Comparison of ENCODE assay signal across 8 mouse cellular contexts in genomic region chr16:91160679-91161078, GRCm38 (mm10).
DNase-seq lines count a peak whose midpoint lies in the region; ATAC-seq and TF ChIP-seq lines count a peak whose summit lies in the region.

No protein-coding gene starts in this region.

- no peak overlapping the region for H3K4me3 ChIP-seq in kidney, adult 2 months (ENCODE audit: insufficient read depth, low read depth, low read length)
- H3K4me3 ChIP-seq in kidney, embryonic 14.5 days (ENCODE audit: low read length), result no peak overlapping the region
- H3K4me3 ChIP-seq in liver, embryonic 14.5 days (ENCODE audit: insufficient read depth in 1 of 2, low read depth in 2 of 2, low read length in 2 of 2), result no peak overlapping the region

- no peak overlapping the region for H3K4me2 ChIP-seq in kidney, embryonic 14.5 days (replicated peaks; ENCODE audit: low read depth, low read length)
- no peak overlapping the region for H3K4me2 ChIP-seq in liver, embryonic 14.5 days (ENCODE audit: low read depth)

- DNase-seq in adrenal gland, adult (ENCODE audit: inconsistent age in 2 of 2, low spot score in 1 of 2), result peak; percentile 8 to 62
- DNase-seq in adrenal gland, adult 8-10 months, result no peak
- DNase-seq in kidney, adult 2 months, result peak; percentile 17
- peak; percentile 14 for DNase-seq in urinary bladder, postnatal 14 days (ENCODE audit: low spot score)
- no peak for DNase-seq in urinary bladder, adult 2 months (ENCODE audit: low spot score)
- peak in 1 of 3 experiments; percentile 1 for DNase-seq in liver, embryonic 14.5 days (ENCODE audit: low read depth in 3 of 3, low spot score in 3 of 3)
- no peak for DNase-seq in urinary bladder, postnatal 10 days (ENCODE audit: low spot score)

- TF ChIP-seq EP300 in liver, embryonic 14.5 days (IDR thresholded peaks at IDR 0.05; ENCODE audit: low read depth), result no peak

- no peaks in the 10 kb centered on the region for H3K27me3 ChIP-seq in kidney, adult 2 months (replicated peaks; ENCODE audit: control insufficient read depth, insufficient read depth, low read length)
- H3K27me3 ChIP-seq in kidney, embryonic 14.5 days (ENCODE audit: control insufficient read depth, insufficient read depth, low read length), result peaks cover 3% of the 10 kb centered on the region; the same call in 1 of the 2 replicates
- no peaks in the 10 kb centered on the region for H3K27me3 ChIP-seq in liver, embryonic 14.5 days (ENCODE audit: control insufficient read depth, insufficient read depth, low read length)

- no peak overlapping the region for H3K9ac ChIP-seq in kidney, embryonic 14.5 days (ENCODE audit: low read depth, low read length)
- H3K9ac ChIP-seq in liver, embryonic 14.5 days (replicated peaks), result no peak overlapping the region

- no peak for TF ChIP-seq POLR2A in kidney, adult 2 months (IDR thresholded peaks at IDR 0.05; ENCODE audit: low read depth, low read length)

- TF ChIP-seq CTCF in kidney, adult 2 months (conservative IDR thresholded peaks at IDR 0.05; ENCODE audit: insufficient read depth, insufficient read length, low read depth, low read length), result peak; percentile 60
- peak; percentile 58 for TF ChIP-seq CTCF in liver, embryonic 14.5 days (IDR thresholded peaks at IDR 0.05; ENCODE audit: low read depth)

- no peak overlapping the region for H3K27ac ChIP-seq in kidney, adult 2 months (ENCODE audit: insufficient read depth, low read depth, low read length)
- no peak overlapping the region for H3K27ac ChIP-seq in kidney, embryonic 14.5 days (ENCODE audit: low read depth, low read length)
- H3K27ac ChIP-seq in liver, embryonic 14.5 days, result no peak overlapping the region

- no peaks in the 10 kb centered on the region for H3K9me3 ChIP-seq in kidney, embryonic 14.5 days (ENCODE audit: control insufficient read depth, low read length)
- H3K9me3 ChIP-seq in liver, embryonic 14.5 days (ENCODE audit: control insufficient read depth, low read length), result no peaks in the 10 kb centered on the region

- no peak for ATAC-seq in kidney, embryonic 14.5 days (ENCODE audit: low FRiP score, low TSS enrichment)
- no peak for ATAC-seq in liver, embryonic 14.5 days (ENCODE audit: insufficient read depth)

- H3K4me1 ChIP-seq in kidney, adult 2 months (ENCODE audit: control insufficient read depth, insufficient read depth, low read length), result no peaks in the 10 kb centered on the region
- H3K4me1 ChIP-seq in kidney, embryonic 14.5 days (ENCODE audit: control insufficient read depth, insufficient read depth, low read length), result no peaks in the 10 kb centered on the region
- H3K4me1 ChIP-seq in liver, embryonic 14.5 days (replicated peaks; ENCODE audit: control insufficient read depth in 2 of 2, insufficient read depth in 2 of 2, low read length in 1 of 2), result no peaks in the 10 kb centered on the region

- H3K36me3 ChIP-seq in kidney, adult 2 months (ENCODE audit: control insufficient read depth, insufficient read depth, low read length), result no peaks in the 10 kb centered on the region
- H3K36me3 ChIP-seq in kidney, embryonic 14.5 days (ENCODE audit: control insufficient read depth, insufficient read depth, low read length), result no peaks in the 10 kb centered on the region
- no peaks in the 10 kb centered on the region for H3K36me3 ChIP-seq in liver, embryonic 14.5 days (replicated peaks; ENCODE audit: control insufficient read depth, insufficient read depth, low read depth)

- 9% methylated on average over 8 of the region's 8 CpGs for WGBS in kidney, adult 2 months
- WGBS in kidney, embryonic 14.5 days, result 13% methylated on average over 8 of the region's 8 CpGs
- 20% methylated on average over 8 of the region's 8 CpGs for WGBS in liver, embryonic 14.5 days (ENCODE audit: insufficient replicate concordance)

Comparison
In these comparisons a context has a peak if more than half of its experiments do, and no peak if none do; other contexts are left out.
1. DNase-seq: peak in adrenal gland, adult (2 of 2), kidney, adult 2 months (single experiment) and urinary bladder, postnatal 14 days (single experiment); none in adrenal gland, adult 8-10 months (single experiment), urinary bladder, adult 2 months (single experiment) and urinary bladder, postnatal 10 days (single experiment).